Mouse (Mus musculus) cortical plate, adult 2 months (tissue): Measurements from ENCODE around the gene Snap25.

ENCODE experiments used
- CTCF ChIP-seq: fragments of 200-500 bp; IDR thresholded peaks from 2 replicates; pipeline ENCODE4 v1.5.1; 2011; ENCODE audit warnings: mild to moderate bottlenecking, control low read depth, low read length; ENCODE audit not compliant: insufficient read depth; ENCODE audit errors: extremely low read depth
- POLR2A ChIP-seq: fragments of 200-500 bp; IDR thresholded peaks from 2 replicates; pipeline ENCODE4 v1.6.1; 2011; ENCODE audit warnings: mild to moderate bottlenecking, low read length, control low read depth; ENCODE audit not compliant: insufficient read depth; ENCODE audit errors: extremely low read depth

GRCm38 (mm10) chr2:136678321-136679161 is 34.7 kb upstream of the Snap25 start:
- TF ChIP-seq POLR2A (0 out of 2 replicates have a peak, but pooled peaks have one; percentile 25), CTCF (no peak)
